Mouse (Mus musculus) heart, adult 2 months (tissue): ENCODE measurements around the gene Rin3. TPM values are rescaled to one million over a fixed set of nuclear protein-coding genes. Genes with fewer than 3 reads are reported as not detected.

Experiments used
- DNase-seq, 2 experiments: peaks; one replicate each; pipeline ENCODE4 v3.0.0; 2021
- H3K27ac ChIP-seq: fragments of 200-600 bp; 2 replicates; pipeline ENCODE4 v1.8.1; 2022
- H3K27me3 ChIP-seq: fragments of 200-500 bp; 2 replicates; pipeline ENCODE4 v1.6.1; 2012; ENCODE audit warnings: mild to moderate bottlenecking, low read length, inconsistent platforms, mixed read lengths; ENCODE audit not compliant: control insufficient read depth, insufficient read depth
- H3K36me3 ChIP-seq: fragments of 200-500 bp; 2 replicates; pipeline ENCODE4 v1.6.1; 2012; ENCODE audit warnings: low read length, inconsistent platforms; ENCODE audit not compliant: control insufficient read depth, insufficient read depth
- H3K4me1 ChIP-seq: fragments of 200-500 bp; 2 replicates; pipeline ENCODE4 v1.6.1; 2011; ENCODE audit warnings: low read length; ENCODE audit not compliant: control insufficient read depth, insufficient read depth
- H3K4me3 ChIP-seq: fragments of 200-600 bp; 2 replicates; pipeline ENCODE4 v1.8.1; 2022
- H3K79me2 ChIP-seq: fragments of 200-500 bp; replicated peaks from 2 replicates; pipeline ENCODE4 v1.6.1; 2012; ENCODE audit warnings: mild to moderate bottlenecking, inconsistent platforms, low read length, moderate library complexity, mixed read lengths; ENCODE audit not compliant: control insufficient read depth, insufficient read depth
- H3K9ac ChIP-seq: fragments of 200-500 bp; 2 replicates; pipeline ENCODE4 v1.6.1; 2012; ENCODE audit warnings: low read depth, mild to moderate bottlenecking, control low read depth, inconsistent platforms, low read length, mixed read lengths
- CTCF ChIP-seq: fragments of 200-600 bp; IDR thresholded peaks from 2 replicates; pipeline ENCODE4 v1.8.1; 2022; ENCODE audit warnings: antibody characterized with exemption, mild to moderate bottlenecking, moderate library complexity
- EP300 ChIP-seq: fragments of 200-500 bp; IDR thresholded peaks from 2 replicates; pipeline ENCODE4 v1.6.1; 2011; ENCODE audit warnings: low read depth, low read length, control low read depth; ENCODE audit not compliant: insufficient read depth
- POLR2A ChIP-seq: fragments of 200-500 bp; IDR thresholded peaks from 2 replicates; pipeline ENCODE4 v1.6.1; 2011; ENCODE audit warnings: mild to moderate bottlenecking, low read depth, low read length, control low read depth; ENCODE audit not compliant: insufficient read depth
- WGBS: fragments of 180-500 bp; shearing (Covaris S2); methylation state at CpG from one replicate; pipeline ENCODE4 v1.1.7; 2018; 5-methylcytosine and 5-hydroxymethylcytosine counted together
- intact Hi-C: fragments of 180-260 bp; cut with DNase I; formaldehyde crosslinking; loops from one replicate; pipeline ENCODE4 v1.15.1; 2025
- polyA plus RNA-seq: library from polyadenylated mRNA; depleted of rRNA; stranded (reverse); fragments of >200 nt; gene quantifications from 2 replicates; pipeline ENCODE4 v1.2.3, GENCODE M21; 2012
- total RNA-seq, 2 experiments: library from RNA; stranded (reverse); gene quantifications; 2 replicates each; pipeline ENCODE4 v1.2.3; 2021

Gene Rin3
- total and polyA plus RNA-seq, 3 experiments, result 10.3 to 25.3 (median 14.7) TPM

DNA sequence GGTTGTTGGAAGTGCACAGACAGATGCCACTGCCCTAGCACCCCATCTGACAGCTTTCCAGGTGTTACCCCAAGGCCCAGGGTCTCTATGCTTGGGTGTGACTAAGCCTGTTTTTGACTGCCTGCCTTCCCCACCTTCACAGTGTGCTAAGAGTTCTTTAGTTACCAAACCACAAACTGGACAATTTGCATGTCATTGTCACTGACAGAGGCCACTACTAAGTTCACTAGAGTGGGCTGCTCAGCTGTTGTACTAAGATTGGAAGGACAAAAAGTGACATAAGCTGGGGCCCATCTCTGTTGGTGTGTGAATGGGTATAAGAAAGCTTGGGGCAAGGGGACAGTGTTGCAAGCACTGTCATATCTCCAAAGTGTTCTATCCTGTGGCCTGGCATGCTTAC, 72.9 kb downstream of the Rin3 start:
- TF ChIP-seq EP300, result no peak
- no peak for TF ChIP-seq POLR2A
- Histone ChIP-seq H3K4me1 (peaks cover 5% of the 10 kb centered on the region; the same call in 1 of the 2 replicates), H3K27me3 (no peaks in the 10 kb centered on the region), H3K9ac (no peak overlapping the region), H3K4me3 (no peak overlapping the region), H3K27ac (no peak overlapping the region), H3K36me3 (no peaks in the 10 kb centered on the region; the same call in 1 of the 2 replicates), H3K79me2 (0 out of 2 replicates have a peak, but pooled peaks cover 4% of the 10 kb centered on the region)
- DNase-seq, result no peak
- intact Hi-C loops, result no loop called here

DNA sequence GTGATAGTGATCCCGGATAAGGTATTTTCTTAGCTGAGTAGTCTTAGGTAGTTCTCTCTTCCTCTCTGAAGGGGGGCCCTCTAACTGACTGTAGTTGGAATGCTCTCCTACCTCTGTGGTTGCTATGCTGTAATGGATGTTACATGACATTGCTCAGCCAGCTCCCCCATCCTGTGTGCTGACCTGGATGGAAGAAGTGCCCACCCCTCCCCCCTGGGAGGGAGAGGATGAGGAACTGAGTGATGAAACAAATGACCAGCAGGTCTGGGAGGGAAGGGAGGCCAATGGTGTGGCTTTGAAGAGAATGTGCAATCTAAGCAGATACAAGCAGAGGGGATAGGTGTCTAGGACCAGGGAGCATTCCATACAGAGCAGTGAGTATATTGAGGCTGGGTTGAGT, 73.9 kb downstream of the Rin3 start:
- 0 out of 2 replicates have a peak, but pooled peaks cover 4% of the 10 kb centered on the region for H3K79me2 ChIP-seq
- H3K36me3 ChIP-seq, result no peaks in the 10 kb centered on the region; the same call in 1 of the 2 replicates
- no peak for DNase-seq
- intact Hi-C loops, result no loop called here
- TF ChIP-seq EP300 (no peak), CTCF (no peak), POLR2A (no peak)
- H3K27ac ChIP-seq, result no peak overlapping the region
- peaks cover 7% of the 10 kb centered on the region; the same call in 1 of the 2 replicates for H3K4me1 ChIP-seq
- no peak overlapping the region for H3K4me3 ChIP-seq
- H3K9ac ChIP-seq, result no peak overlapping the region
- H3K27me3 ChIP-seq, result no peaks in the 10 kb centered on the region
- 97% methylated on average over 1 of the region's 1 CpGs for WGBS

DNA sequence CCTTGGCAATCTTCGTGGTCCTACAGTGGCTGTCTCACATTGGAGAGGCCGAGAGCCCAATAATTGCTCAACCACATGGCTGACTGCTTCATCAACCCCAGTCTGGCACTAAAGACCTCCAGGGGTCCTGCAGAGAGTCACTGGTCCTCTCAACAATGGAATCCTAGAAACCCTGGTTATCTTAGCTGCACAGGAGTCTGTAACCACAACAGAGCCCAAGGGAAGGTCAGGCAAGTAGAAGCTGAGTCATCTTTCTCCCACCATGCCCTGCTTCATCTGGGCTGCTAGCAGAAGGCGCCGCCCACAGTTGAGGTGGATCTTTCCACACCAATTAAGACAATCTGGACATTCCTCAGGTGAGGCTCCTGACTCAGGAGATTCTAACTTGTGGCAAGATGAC, 76.5 kb downstream of the Rin3 start:
- peaks cover 5% of the 10 kb centered on the region; the same call in 1 of the 2 replicates for H3K4me1 ChIP-seq
- H3K27me3 ChIP-seq, result no peaks in the 10 kb centered on the region
- DNase-seq, result no peak
- TF ChIP-seq EP300 (no peak), POLR2A (no peak), CTCF (no peak)
- 96% methylated on average over 4 of the region's 4 CpGs for WGBS
- H3K36me3 ChIP-seq, result no peaks in the 10 kb centered on the region
- 0 out of 2 replicates have a peak, but pooled peaks cover 2% of the 10 kb centered on the region for H3K79me2 ChIP-seq
- no peak overlapping the region for H3K9ac ChIP-seq
- no peak overlapping the region for H3K27ac ChIP-seq
- H3K4me3 ChIP-seq, result no peak overlapping the region
- intact Hi-C loops, result no loop called here

DNA sequence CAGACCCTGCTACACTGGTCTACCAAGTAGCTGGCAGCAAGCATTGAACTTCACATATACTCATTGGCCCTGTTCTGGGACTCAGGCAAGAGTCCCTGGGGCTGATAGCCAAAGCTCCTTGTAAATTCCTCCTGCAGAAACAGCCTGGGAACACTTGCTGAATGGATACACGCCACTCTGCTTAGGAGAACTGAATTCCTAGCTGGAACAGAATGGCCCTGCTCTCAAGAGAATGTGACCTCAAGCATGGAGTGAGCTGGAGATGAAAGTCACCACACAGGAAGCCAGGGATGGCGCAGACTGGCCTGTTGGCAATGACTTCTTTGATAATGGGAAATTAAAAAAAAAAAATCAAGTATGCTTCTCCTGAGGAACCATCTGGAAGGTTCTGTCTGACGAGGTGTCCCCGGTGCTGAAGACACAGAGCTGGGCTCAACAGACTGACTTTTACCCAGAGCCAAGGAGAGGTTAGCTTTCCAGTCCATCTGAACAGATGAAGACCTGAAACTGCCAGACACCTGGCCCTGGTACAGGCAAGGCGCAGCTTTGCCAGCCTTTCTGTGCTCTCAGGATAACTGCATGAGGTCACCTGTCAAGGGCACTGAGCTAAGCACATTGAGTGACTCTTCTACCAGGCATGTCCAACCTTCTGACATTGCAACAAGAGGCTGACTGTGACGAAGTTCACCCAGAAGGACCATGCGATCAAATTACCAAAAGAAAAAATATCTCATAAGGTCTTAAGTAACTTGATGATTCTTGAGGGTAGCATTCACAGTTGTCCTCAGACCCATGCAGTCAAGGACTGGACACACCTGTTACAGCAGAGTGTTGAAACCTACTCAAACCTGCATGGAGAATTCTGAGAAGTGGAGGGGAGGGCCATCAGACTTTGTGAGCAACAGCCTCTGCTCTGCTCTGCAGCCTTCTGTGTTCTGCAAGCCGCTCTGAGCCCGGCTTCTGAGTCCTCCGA, 78.6 kb downstream of the Rin3 start:
- Histone ChIP-seq H3K27me3 (no peaks in the 10 kb centered on the region), H3K27ac (no peak overlapping the region; the same call in 1 of the 2 replicates), H3K9ac (no peak overlapping the region), H3K4me1 (peaks cover 5% of the 10 kb centered on the region), H3K79me2 (0 out of 2 replicates have a peak, but pooled peaks cover 2% of the 10 kb centered on the region), H3K36me3 (no peaks in the 10 kb centered on the region), H3K4me3 (no peak overlapping the region)
- DNase-seq, result no peak
- intact Hi-C loops, result no loop called here
- 74% methylated on average over 10 of the region's 10 CpGs for WGBS
- 0 out of 2 replicates have a peak, but pooled peaks have one; percentile 51 for TF ChIP-seq EP300
- no peak for TF ChIP-seq CTCF

DNA sequence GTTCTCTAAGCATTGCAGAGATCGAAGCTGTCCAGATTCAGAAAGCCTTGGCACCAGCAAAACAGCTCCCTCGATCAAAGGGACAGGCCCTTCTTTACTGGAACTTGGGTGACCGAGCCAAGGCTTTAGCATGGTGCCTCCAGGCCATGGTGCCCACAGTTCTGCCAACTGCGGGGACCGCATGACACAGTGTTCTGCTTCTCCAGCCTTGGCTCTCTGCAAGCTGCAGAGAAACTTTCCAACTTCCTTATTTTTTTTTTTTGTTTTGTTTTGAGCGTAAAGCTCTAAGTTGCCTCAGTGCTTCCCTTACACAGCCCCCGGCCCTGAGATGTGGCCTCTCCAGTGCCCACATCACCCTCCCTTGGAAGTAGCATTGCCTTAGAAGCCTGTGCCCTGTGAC, 82.2 kb downstream of the Rin3 start:
- Histone ChIP-seq H3K27ac (no peak overlapping the region), H3K27me3 (no peaks in the 10 kb centered on the region), H3K9ac (no peak overlapping the region), H3K4me3 (no peak overlapping the region), H3K36me3 (no peaks in the 10 kb centered on the region), H3K4me1 (peaks cover 8% of the 10 kb centered on the region), H3K79me2 (no peaks in the 10 kb centered on the region)
- peak in 1 of 2 experiments; percentile 56 for DNase-seq
- whole genome bisulfite sequencing, result 72% methylated on average over 7 of the region's 7 CpGs
- TF ChIP-seq CTCF, result no peak
- no peak for TF ChIP-seq POLR2A
- no peak for TF ChIP-seq EP300
- intact Hi-C loops, result no loop called here
